Mouse (Mus musculus) large intestine, adult 2 months (tissue): Measurements from ENCODE around the gene Saa4. TPM values are rescaled to one million over a fixed set of nuclear protein-coding genes. Genes with fewer than 3 reads are reported as not detected.
"Not testable (repeated sequence)": the region's sequence is repeated elsewhere in the genome, so short reads cannot be mapped to it uniquely, and the experiment has no call there.

ENCODE experiments used
- DNase-seq: peaks from one replicate; pipeline ENCODE4 v3.0.0-alpha.2; 2012; ENCODE audit warnings: low read depth, low spot score
- WGBS: fragments of 180-500 bp; shearing (Covaris S2); methylation state at CpG from one replicate; pipeline ENCODE4 v1.1.7; 2018; 5-methylcytosine and 5-hydroxymethylcytosine counted together
- polyA plus RNA-seq: library from polyadenylated mRNA; depleted of rRNA; stranded (reverse); fragments of >200 nt; gene quantifications from 2 replicates; pipeline ENCODE4 v1.2.3, GENCODE M21; 2012; rRNA removed

The Saa4 gene
- polyA plus RNA-seq, 1 experiment: 0.05 TPM

DNA sequence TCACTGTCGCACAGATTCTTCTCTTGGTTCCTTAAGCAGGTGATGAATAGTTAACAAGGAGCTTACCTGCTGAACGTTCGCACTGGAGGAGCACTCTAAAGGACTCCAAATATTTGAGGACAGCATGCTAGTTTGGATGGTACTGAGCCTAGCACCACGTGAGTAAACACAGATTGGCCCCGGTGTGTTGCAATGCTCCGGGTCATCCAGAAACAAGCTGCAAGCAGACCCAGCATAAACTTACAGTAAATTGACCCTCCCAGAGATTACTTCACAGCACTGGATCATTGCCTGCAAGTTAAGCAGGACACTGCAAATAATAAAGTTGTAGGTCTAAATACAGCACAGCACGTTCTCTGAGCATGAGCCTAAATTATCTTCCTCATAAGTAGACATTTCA lies 12.9 kb downstream of the Saa4 start:
- WGBS: 22% methylated on average over 7 of the region's 7 CpGs
- no peak for DNase-seq

DNA sequence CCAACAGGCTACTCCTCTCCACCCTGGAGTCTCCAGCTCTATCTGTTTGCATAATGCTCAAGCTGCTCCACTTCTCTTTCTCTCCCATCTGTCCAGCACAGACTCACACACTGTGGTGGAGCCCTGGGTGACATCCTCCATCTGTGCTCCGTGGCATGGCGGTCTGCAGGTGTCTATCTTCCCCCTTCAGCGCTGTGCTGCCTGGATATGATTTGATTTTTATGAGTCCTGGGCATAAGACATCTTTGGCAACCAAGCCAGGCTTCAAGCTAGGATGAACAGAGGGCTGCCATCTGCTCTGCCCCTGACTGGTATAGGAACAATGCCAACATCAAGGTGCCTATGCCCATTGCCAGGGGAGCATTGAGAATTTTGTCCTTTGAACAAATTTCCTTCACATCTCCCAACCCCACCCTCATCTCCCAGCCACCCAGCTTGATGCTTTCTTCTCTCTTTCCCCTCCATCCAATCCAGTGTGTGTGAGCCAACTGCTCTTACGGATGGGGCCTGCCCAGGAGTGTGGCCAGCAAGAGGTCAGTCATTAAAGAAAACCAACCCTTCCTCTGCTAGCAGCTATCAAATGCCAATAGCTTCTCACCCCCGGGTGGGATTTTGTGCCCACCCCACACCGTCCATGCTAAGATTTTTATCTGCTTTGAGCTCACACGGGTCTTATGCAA lies 13.7 kb downstream of the Saa4 start:
- no peak for DNase-seq
- WGBS: 85% methylated on average over 7 of the region's 7 CpGs

DNA sequence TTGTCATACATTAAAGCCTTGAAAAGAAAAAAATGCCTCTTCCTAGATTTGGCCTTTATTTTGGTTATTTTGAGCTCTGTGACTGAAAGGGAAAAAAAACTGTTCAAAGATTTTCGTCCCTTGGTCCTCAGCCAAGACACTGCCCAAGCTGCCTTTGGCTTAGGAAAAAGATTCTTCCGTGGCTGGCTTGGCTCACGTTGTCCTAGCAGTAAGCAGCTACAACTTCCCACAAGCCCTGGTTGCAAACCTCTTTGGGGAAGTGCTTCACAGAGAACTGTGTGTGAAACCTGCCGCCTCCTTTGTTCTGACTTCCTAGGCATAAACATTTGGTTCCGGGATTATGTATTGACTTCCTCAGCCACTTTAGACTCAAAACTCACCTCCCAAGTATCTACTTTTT lies 15.5 kb downstream of the Saa4 start:
- no peak for DNase-seq
- 31% methylated on average over 5 of the region's 5 CpGs for WGBS

DNA sequence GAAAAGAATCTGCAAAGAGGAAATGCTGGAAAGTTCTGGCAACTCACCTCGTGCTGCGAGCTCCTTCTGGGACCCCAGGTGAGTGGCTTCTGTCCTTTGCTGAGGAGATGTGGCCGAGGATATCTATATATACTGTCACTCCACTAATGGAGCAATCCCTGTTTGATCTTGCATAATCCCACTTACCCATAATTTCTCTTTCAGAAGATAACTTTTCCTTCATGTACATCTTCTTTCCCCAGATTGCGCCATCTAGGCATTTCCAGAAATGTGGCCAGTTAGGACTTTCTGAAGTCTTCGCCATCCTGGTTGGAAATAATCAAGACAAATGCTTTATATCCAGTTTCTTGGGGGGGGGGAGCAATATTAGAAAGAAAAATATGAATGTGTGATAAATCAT lies 16.8 kb downstream of the Saa4 start, which contains the start of gene Saa3:
Saa3 (minus strand) TSS at position 101 of the 400 bp plus-strand sequence.
- WGBS: 88% methylated on average over 5 of the region's 5 CpGs
- no peak for DNase-seq

DNA sequence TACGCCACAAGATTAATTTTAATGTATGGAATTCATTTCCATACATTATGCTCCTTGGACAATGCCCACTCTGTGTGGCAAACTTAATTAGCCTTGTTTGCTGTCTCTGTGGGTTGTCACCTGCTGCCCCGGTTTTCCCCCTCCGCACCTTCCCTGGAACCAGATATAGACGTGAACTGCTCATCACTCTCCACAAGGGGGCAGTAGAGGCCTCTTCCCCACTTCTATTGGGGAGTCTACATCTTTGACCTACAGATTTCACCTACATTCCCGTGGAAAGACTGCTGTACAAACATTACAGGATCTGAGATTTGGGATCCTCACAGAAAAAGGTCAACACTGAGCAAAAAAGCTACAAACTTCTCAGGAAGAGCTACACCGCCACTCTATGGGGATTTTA lies 17.9 kb downstream of the Saa4 start:
- DNase-seq: peak; percentile 70
- 27% methylated on average over 6 of the region's 6 CpGs for WGBS

DNA sequence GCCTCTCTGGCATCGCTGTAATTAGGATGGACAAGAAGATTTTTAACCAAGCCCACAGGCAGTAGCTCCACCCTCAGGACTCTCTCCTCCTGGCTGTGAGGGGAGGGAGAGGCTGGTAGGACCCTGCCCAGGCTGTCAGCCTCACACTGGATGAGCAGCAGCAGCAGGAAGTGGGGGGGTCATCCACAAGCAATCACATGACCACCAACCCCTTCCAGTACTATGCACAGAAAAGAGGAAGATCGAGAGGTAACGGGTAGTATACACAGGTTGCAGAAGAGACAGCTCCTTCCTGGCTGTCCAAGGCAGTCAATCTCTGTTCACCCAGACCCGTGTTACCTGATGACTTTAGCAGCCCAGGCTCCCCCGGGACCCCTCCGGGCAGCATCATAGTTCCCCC lies 20.2 kb downstream of the Saa4 start:
- 65% methylated on average over 6 of the region's 6 CpGs for WGBS

DNA sequence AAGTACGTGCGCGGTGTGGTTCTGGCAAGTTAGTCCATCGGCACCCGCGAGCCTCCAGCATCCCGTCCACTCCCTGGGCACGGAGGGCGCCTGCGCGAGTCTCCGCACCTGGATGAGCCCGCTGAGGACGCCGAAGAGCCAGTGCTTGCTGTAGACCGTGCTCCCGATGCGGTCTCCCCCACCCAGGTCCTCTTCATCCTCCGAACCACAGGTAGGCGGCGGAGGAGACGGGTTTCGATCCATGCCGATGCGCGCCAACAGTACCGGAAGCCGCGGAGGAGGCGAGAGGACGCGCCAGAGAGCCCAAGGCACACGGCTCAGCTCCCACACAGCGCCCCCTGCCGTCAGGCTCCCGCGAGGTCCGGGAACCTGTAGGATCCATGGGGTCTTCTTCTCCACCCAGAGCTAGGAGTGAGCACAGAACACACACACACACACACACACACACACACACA lies 22.0 kb downstream of the Saa4 start, which contains the start of gene Saal1:
Saal1 (minus strand) TSS at position 291 of the 455 bp plus-strand sequence.
- peak; percentile 67 for DNase-seq
- WGBS: under 1% methylated on average over 38 of the region's 38 CpGs

More for the DNA sequence above, 20.2 kb downstream of the Saa4 start:
- DNase-seq: no peak

DNA sequence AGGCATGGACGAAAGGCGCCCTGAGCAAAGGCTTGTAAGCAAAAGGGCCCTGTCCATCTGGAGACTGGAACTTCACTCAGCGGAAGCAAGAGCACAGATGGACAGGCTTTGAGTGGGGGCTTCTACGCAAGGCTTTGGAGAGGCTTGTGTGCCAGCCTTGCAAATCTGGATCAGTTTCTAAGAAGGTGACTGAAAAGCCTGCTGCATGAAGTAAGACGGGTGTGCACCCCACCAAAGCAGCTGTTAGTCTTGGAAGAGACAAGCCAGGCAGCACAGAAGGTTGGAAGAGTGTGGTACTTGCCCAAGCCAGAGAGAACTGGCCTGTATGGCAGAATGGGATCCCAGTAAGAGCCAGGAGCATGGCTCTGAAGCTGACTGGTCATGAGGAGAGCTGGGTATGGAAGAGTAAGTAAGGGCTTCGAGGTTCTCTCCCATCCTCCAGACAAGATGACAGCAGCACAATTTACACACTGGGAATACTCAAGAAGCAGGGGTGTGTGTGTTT lies 31.8 kb downstream of the Saa4 start:
- 93% methylated on average over 6 of the region's 6 CpGs for WGBS
- DNase-seq: no peak

DNA sequence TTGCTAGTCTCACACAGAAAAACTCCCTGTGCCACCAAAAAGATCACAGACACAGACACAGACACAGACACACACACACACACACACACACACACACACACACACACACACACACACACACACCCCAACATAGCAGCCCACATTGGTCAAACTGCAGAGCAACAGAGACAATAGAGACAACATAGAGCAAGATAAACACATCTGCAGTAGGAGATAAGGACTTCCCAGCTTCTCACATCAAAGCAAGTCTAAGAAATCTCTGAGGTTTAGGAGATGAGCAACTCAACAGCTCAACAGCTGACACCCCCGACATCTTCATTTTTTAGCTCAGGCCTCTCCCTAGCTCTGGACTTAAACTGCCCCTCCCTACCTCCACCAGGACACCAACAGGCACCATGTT lies 35.6 kb downstream of the Saa4 start:
- DNase-seq: no peak
- 84% methylated on average over 1 of the region's 1 CpGs for WGBS

DNA sequence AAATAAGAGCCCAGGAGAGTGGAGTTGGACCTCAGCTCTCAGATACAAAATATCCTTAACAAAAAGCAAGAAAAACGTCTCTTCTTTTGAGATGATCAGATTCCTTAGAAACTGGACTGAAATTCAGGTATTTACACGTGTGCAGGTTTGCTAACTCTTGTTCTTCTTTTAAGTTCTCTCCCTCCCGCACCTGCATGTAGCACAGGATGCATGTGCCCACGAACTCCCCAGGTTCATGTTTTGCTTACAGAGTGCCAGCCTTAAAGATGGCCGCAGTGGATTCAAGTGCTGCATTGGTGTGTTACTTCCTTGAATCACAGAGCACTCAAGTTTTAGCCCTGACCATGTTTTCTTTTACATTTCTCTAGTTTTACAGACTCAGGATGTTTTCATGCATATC lies 45.6 kb downstream of the Saa4 start:
- WGBS: 77% methylated on average over 5 of the region's 5 CpGs
- no peak for DNase-seq

DNA sequence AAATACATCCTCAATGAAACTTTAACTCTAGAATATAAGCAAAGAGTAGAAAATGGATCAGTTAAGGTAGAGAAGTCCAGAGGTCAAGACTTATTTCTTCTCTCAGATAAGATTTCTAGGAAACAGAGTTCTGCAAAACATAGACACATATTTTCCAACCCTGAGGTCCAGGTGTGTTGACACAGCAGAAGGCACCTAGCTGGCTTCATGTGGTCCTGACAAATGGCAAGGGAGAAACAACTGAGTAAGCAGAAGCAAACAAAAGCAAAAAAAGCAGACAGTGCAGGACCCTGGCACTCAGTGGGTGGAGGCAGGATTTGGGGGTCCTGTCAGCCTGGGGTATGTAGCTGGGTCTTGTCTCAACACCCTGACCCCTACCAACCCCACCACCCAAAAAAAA lies 51.7 kb downstream of the Saa4 start:
- DNase-seq: no peak

DNA sequence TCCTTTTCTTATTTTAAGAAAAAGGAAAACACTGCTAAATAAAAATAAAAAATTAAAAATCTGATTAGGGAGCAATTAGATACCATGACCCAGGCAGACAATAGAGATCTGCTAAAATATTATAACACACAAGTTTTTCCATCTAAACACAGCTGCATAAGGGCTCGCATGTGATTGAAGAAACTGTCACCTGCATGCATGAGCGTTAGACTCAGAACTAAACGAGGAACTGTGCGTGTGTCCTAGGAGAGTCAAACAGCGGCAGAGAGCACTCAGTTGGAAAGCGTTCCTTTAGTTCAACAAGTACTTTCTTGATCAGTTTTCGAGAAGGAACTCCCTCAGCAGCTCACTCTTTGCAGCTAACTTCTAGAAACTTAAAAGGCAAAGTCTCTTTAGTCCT lies 53.4 kb downstream of the Saa4 start:
- not testable (repeated sequence) for DNase-seq
- 75% methylated on average over 7 of the region's 7 CpGs for WGBS

DNA sequence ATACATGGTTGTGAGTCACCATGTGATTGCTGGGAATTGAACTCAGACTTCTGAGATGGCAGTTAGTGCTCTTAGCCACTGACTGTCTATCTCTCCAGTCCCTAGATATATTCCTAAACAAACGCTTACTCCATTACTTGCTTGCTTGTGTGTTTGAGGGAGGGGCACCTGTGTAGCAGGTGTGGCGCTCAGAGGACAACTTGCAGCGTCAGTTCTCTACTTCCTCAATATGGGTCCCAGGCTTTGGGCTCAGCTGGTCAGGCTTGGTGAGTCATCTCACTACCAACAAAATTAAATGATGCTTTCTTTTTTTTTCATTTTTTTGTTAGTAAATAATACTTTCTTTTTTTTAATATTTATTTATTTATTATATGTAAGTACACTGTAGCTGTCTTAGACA lies 54.0 kb downstream of the Saa4 start:
- WGBS: 29% methylated on average over 3 of the region's 3 CpGs
- DNase-seq: no peak

Other genes starting within 250 kb of the Saa4 start
- 8.1 and 9.0 TPM in 2 replicates for gene Sergef, start 92.8 kb downstream of the Saa4 start, polyA plus RNA-seq
- gene Tph1, start 60.1 kb downstream of the Saa4 start, polyA plus RNA-seq: 1.6 and 2.9 TPM in 2 replicates
- 5.1 and 6.0 TPM in 2 replicates for gene Saal1, start 21.9 kb downstream of the Saa4 start, polyA plus RNA-seq
- gene Saa3, start 16.9 kb downstream of the Saa4 start, polyA plus RNA-seq: 1.7 and 4.0 TPM in 2 replicates
- gene Saa1, start 10.4 kb upstream of the Saa4 start, polyA plus RNA-seq: 4.3 and 434 TPM in 2 replicates
- 0.34 and 13.7 TPM in 2 replicates for gene Saa2, start 19.2 kb upstream of the Saa4 start, polyA plus RNA-seq
- gene Hps5, start 63.5 kb upstream of the Saa4 start, polyA plus RNA-seq: 27.6 and 33.9 TPM in 2 replicates
- gene Gtf2h1, start 63.5 kb upstream of the Saa4 start, polyA plus RNA-seq: 6.9 and 10.2 TPM in 2 replicates
- 1,305 and 1,564 TPM in 2 replicates for gene Ldha, start 108.9 kb upstream of the Saa4 start, polyA plus RNA-seq
- not detected in 2 replicates for gene Ldhc, start 128.6 kb upstream of the Saa4 start, polyA plus RNA-seq
- gene Tsg101, start 187.4 kb upstream of the Saa4 start, polyA plus RNA-seq: 68.3 and 71.2 TPM in 2 replicates
- 2.5 and 4.3 TPM in 2 replicates for gene Uevld, start 225.9 kb upstream of the Saa4 start, polyA plus RNA-seq